In genomic region chr9:62344545-62344944, GRCm38 (mm10) we compare ENCODE assay signal across 8 mouse cellular contexts. TPM values are rescaled to one million over a fixed set of nuclear protein-coding genes. Genes with fewer than 3 reads are reported as not detected.
A peak's percentile ranks its signal among the peaks of the same experiment; 100 is the strongest.
DNase-seq lines count a peak whose midpoint lies in the region; ATAC-seq and TF ChIP-seq lines count a peak whose summit lies in the region.

No protein-coding gene starts in this region.

- no peaks in the 10 kb centered on the region for H3K4me1 ChIP-seq in embryonic fibroblast, embryonic 13.5 days (ENCODE audit: control insufficient read depth, insufficient read depth, low read length)
- peaks cover 51% of the 10 kb centered on the region for H3K4me1 ChIP-seq in heart, embryonic 15.5 days (replicated peaks)
- peaks cover 31% of the 10 kb centered on the region for H3K4me1 ChIP-seq in kidney, postnatal 0 days (replicated peaks; ENCODE audit: insufficient read depth, low read length)
- peaks cover 31% of the 10 kb centered on the region for H3K4me1 ChIP-seq in lung, embryonic 16.5 days (replicated peaks; ENCODE audit: control insufficient read depth, insufficient read depth, low read length)

- ATAC-seq in heart, embryonic 15.5 days (replicated peaks; ENCODE audit: insufficient number of reproducible peaks, insufficient read depth, low FRiP score, low read depth): peak; percentile 23
- peak; percentile 19 for ATAC-seq in kidney, postnatal 0 days (replicated peaks; ENCODE audit: low FRiP score, low read depth)
- ATAC-seq in lung, embryonic 16.5 days (ENCODE audit: low read depth): peak; percentile 18

- TF ChIP-seq CTCF in embryonic fibroblast, embryonic 13.5 days (IDR thresholded peaks at IDR 0.05; ENCODE audit: borderline replicate concordance, insufficient read depth, low read length): no peak
- TF ChIP-seq CTCF in kidney, postnatal 0 days (IDR thresholded peaks at IDR 0.05; ENCODE audit: low read depth): no peak

- under 1% methylated on average over 26 of the region's 26 CpGs for WGBS in heart, embryonic 15.5 days
- under 1% methylated on average over 24 of the region's 26 CpGs for WGBS in kidney, postnatal 0 days
- WGBS in lung, embryonic 16.5 days: under 1% methylated on average over 24 of the region's 26 CpGs

- H3K27ac ChIP-seq in embryonic fibroblast, embryonic 13.5 days (ENCODE audit: insufficient read depth, low read length): peak overlapping the region; percentile 82
- peak overlapping the region; percentile 100 for H3K27ac ChIP-seq in heart, embryonic 15.5 days
- peak overlapping the region; percentile 100 for H3K27ac ChIP-seq in kidney, postnatal 0 days
- H3K27ac ChIP-seq in lung, embryonic 16.5 days (ENCODE audit: low read length): peak overlapping the region; percentile 97

- peak; percentile 63; the same call in 1 of the 2 replicates for TF ChIP-seq POLR2A in embryonic fibroblast, embryonic 13.5 days (IDR thresholded peaks at IDR 0.05; ENCODE audit: low read depth, low read length)

- H3K9me3 ChIP-seq in heart, embryonic 15.5 days (replicated peaks): no peaks in the 10 kb centered on the region
- no peaks in the 10 kb centered on the region for H3K9me3 ChIP-seq in kidney, postnatal 0 days (replicated peaks; ENCODE audit: low read length)
- H3K9me3 ChIP-seq in lung, embryonic 16.5 days (ENCODE audit: control insufficient read depth, low read length): no peaks in the 10 kb centered on the region

- no peaks in the 10 kb centered on the region for H3K36me3 ChIP-seq in heart, embryonic 15.5 days
- H3K36me3 ChIP-seq in kidney, postnatal 0 days (ENCODE audit: insufficient read depth, low read length): no peaks in the 10 kb centered on the region
- H3K36me3 ChIP-seq in lung, embryonic 16.5 days (ENCODE audit: control insufficient read depth, insufficient read depth, low read length): no peaks in the 10 kb centered on the region

- peak; percentile 94 for DNase-seq in CD4-positive helper T cell, adult 2 months (ENCODE audit: low read depth, low spot score)
- DNase-seq in adrenal gland, adult 8-10 months: peak; percentile 72
- DNase-seq in kidney, postnatal 0 days (ENCODE audit: low spot score): peak; percentile 81
- DNase-seq in ovary, postnatal 14 days (ENCODE audit: low spot score): peak; percentile 50
- peak; percentile 76 to 84 for DNase-seq in thymus, postnatal 10 days (ENCODE audit: low spot score in 2 of 2)

- H3K9ac ChIP-seq in heart, embryonic 15.5 days: peak overlapping the region; percentile 95
- H3K9ac ChIP-seq in kidney, postnatal 0 days (ENCODE audit: low read depth, low read length): peak overlapping the region; percentile 100
- peak overlapping the region; percentile 100 for H3K9ac ChIP-seq in lung, embryonic 16.5 days (ENCODE audit: low read length)

- H3K4me2 ChIP-seq in heart, embryonic 15.5 days: peak overlapping the region; percentile 67
- peak overlapping the region; percentile 92 for H3K4me2 ChIP-seq in kidney, postnatal 0 days (ENCODE audit: low read length)
- H3K4me2 ChIP-seq in lung, embryonic 16.5 days (ENCODE audit: low read depth, low read length): peak overlapping the region; percentile 76

- H3K27me3 ChIP-seq in heart, embryonic 15.5 days: no peaks in the 10 kb centered on the region
- no peaks in the 10 kb centered on the region for H3K27me3 ChIP-seq in kidney, postnatal 0 days (ENCODE audit: insufficient read depth, low read length)
- H3K27me3 ChIP-seq in lung, embryonic 16.5 days (ENCODE audit: control insufficient read depth, insufficient read depth, low read depth, low read length): no peaks in the 10 kb centered on the region

- peak overlapping the region; percentile 87 for H3K4me3 ChIP-seq in embryonic fibroblast, embryonic 13.5 days (ENCODE audit: insufficient read depth, low read length)
- H3K4me3 ChIP-seq in heart, embryonic 15.5 days: peak overlapping the region; percentile 86
- H3K4me3 ChIP-seq in kidney, postnatal 0 days (replicated peaks; ENCODE audit: low read depth, low read length): peak overlapping the region; percentile 94
- peak overlapping the region; percentile 79 for H3K4me3 ChIP-seq in lung, embryonic 16.5 days (ENCODE audit: low read length)

RNA-seq across cellular contexts. Expression of gene Anp32a, which starts 3.5 kb away (rescaled TPM):
- total RNA-seq in adrenal gland, adult 8-10 months (2022): 100 to 1,000 TPM; 271 to 383 (median 310) TPM
- 352 and 487 TPM in 2 replicates for polyA plus RNA-seq in embryonic fibroblast, embryonic 13.5 days (2011; ENCODE audit: insufficient read length, low read depth, missing spikeins)
- polyA plus RNA-seq in heart, embryonic 15.5 days (2015; fragmentation: Nextera tagmentation; extraction: Ambion mirVana): 128 and 176 TPM in 2 replicates
- polyA plus RNA-seq in kidney, postnatal 0 days (2015; fragmentation: Nextera tagmentation; extraction: Ambion mirVana): 139 and 166 TPM in 2 replicates
- polyA plus RNA-seq in lung, embryonic 16.5 days (2015; fragmentation: Nextera tagmentation; extraction: Ambion mirVana): 195 and 205 TPM in 2 replicates

Comparison
In these comparisons a context has a peak if more than half of its experiments do, and no peak if none do; other contexts are left out.
1. Peak in every context shown above with its lines: DNase-seq, ATAC-seq, H3K4me3 ChIP-seq and H3K27ac ChIP-seq.